Mouse (Mus musculus) heart, embryonic 13.5 days (tissue): ENCODE results near the gene Bpifb9a. TPM values are rescaled to one million over a fixed set of nuclear protein-coding genes. Genes with fewer than 3 reads are reported as not detected.
"Not testable (repeated sequence)": the region's sequence is repeated elsewhere in the genome, so short reads cannot be mapped to it uniquely, and the experiment has no call there.

Experiments
- ATAC-seq: fragments of 200-750 bp; cut with Nextera tagmentation; 2 replicates; pipeline ENCODE4 v1.8.0; 2017; ENCODE audit warnings: moderate TSS enrichment; ENCODE audit not compliant: insufficient number of reproducible peaks, low FRiP score, low TSS enrichment; ENCODE audit errors: extremely low read depth
- H3K27ac ChIP-seq: fragments of 300-500 bp; sonication (generic); replicated peaks from 2 replicates; pipeline ENCODE4 v1.5.1; 2015; ENCODE audit warnings: moderate library complexity, mild to moderate bottlenecking, inconsistent platforms
- H3K27me3 ChIP-seq: fragments of 300-500 bp; sonication (generic); replicated peaks from 2 replicates; pipeline ENCODE4 v1.6.1; 2015; ENCODE audit warnings: mild to moderate bottlenecking, inconsistent platforms
- H3K36me3 ChIP-seq: fragments of 300-500 bp; sonication (generic); 2 replicates; pipeline ENCODE4 v1.6.1; 2015; ENCODE audit warnings: mild to moderate bottlenecking, inconsistent platforms
- H3K4me1 ChIP-seq: fragments of 300-500 bp; sonication (generic); 2 replicates; pipeline ENCODE4 v1.6.1; 2015; ENCODE audit warnings: inconsistent platforms
- H3K4me2 ChIP-seq: fragments of 300-500 bp; sonication (generic); 2 replicates; pipeline ENCODE4 v1.6.1; 2015; ENCODE audit warnings: inconsistent platforms, mild to moderate bottlenecking, moderate library complexity
- H3K4me3 ChIP-seq: fragments of 300-500 bp; sonication (generic); 2 replicates; pipeline ENCODE4 v1.5.1; 2015; ENCODE audit warnings: moderate library complexity, mild to moderate bottlenecking, inconsistent platforms
- H3K9ac ChIP-seq: fragments of 300-500 bp; sonication (generic); 2 replicates; pipeline ENCODE4 v1.6.1; 2015; ENCODE audit warnings: inconsistent platforms, mild to moderate bottlenecking, moderate library complexity
- H3K9me3 ChIP-seq: fragments of 300-500 bp; sonication (generic); 2 replicates; pipeline ENCODE4 v1.6.1; 2016; ENCODE audit warnings: inconsistent platforms
- WGBS: fragments of 180-500 bp; shearing (Covaris S2); methylation state at CpG from one replicate; pipeline ENCODE4 v1.1.7; 2015; ENCODE audit warnings: mixed read lengths; 5-methylcytosine and 5-hydroxymethylcytosine counted together
- polyA plus RNA-seq: library from polyadenylated mRNA; unstranded; fragments of >200 nt; fragmentation: Nextera tagmentation; extraction: Ambion mirVana; gene quantifications from 2 replicates; pipeline ENCODE4 v1.2.1, GENCODE M21; 2015

The Bpifb9a gene
- polyA plus RNA-seq, 1 experiment from 2014 or later = not detected

- not testable (repeated sequence) for H3K27me3 ChIP-seq, H3K27ac ChIP-seq, H3K36me3 ChIP-seq, H3K9me3 ChIP-seq, H3K4me3 ChIP-seq, H3K9ac ChIP-seq, H3K4me2 ChIP-seq, ATAC-seq, H3K4me1 ChIP-seq
- WGBS = 63% methylated on average over 4 of the region's 4 CpGs
Observed at GRCm38 (mm10) chr2:154306927-154307326, 49.3 kb downstream of the Bpifb9a start, which contains the start of gene Bpifb9b. TSS of gene Bpifb9b (plus strand) at chr2:154307227.

- not testable (repeated sequence) for H3K36me3 ChIP-seq, H3K4me2 ChIP-seq, H3K9ac ChIP-seq, H3K9me3 ChIP-seq, H3K4me1 ChIP-seq, H3K27me3 ChIP-seq, ATAC-seq, H3K4me3 ChIP-seq, H3K27ac ChIP-seq
- 70% methylated on average over 5 of the region's 5 CpGs for WGBS
Observed at GRCm38 (mm10) chr2:154313771-154314170, 56.1 kb downstream of the Bpifb9a start.

Other genes starting within 250 kb of the Bpifb9a start
- gene Bpifa2, start 249.6 kb upstream of the Bpifb9a start, polyA plus RNA-seq = not detected in 2 replicates
- not detected in 2 replicates for gene Bpifa3, start 127.5 kb upstream of the Bpifb9a start, polyA plus RNA-seq
- not detected in 2 replicates for gene Bpifa1, start 115.0 kb upstream of the Bpifb9a start, polyA plus RNA-seq
- gene Bpifa5, start 95.2 kb upstream of the Bpifb9a start, polyA plus RNA-seq = not detected in 2 replicates
- gene Bpifb1, start 67.0 kb upstream of the Bpifb9a start, polyA plus RNA-seq = 0.31 and 0.50 TPM in 2 replicates
- gene Bpifb5, start 34.1 kb upstream of the Bpifb9a start, polyA plus RNA-seq = 0.25 and 0.37 TPM in 2 replicates
- gene Bpifb9b, start 49.4 kb downstream of the Bpifb9a start, polyA plus RNA-seq = 0.09 TPM in 1 of 2 replicates, not detected in the other
- 13.2 and 15.7 TPM in 2 replicates for gene Cdk5rap1, start 115.2 kb downstream of the Bpifb9a start, polyA plus RNA-seq
- gene Snta1, start 150.2 kb downstream of the Bpifb9a start, polyA plus RNA-seq = 38.0 and 41.5 TPM in 2 replicates
- 28.3 and 29.2 TPM in 2 replicates for gene Cbfa2t2, start 178.6 kb downstream of the Bpifb9a start, polyA plus RNA-seq